Mouse (Mus musculus) heart, postnatal 10 days (tissue): ENCODE results near the gene Gdpd1. TPM values are rescaled to one million over a fixed set of nuclear protein-coding genes. Genes with fewer than 3 reads are reported as not detected.
A peak's percentile ranks its signal among the peaks of the same experiment; 100 is the strongest.

ENCODE experiments used
- DNase-seq, 2 experiments: peaks; one replicate each; pipeline ENCODE4 v3.0.0; 2021
- intact Hi-C: fragments of 180-260 bp; cut with DNase I; formaldehyde crosslinking; loops from one replicate; pipeline ENCODE4 v1.15.1; 2025
- microRNA-seq, 2 experiments: library from miRNA; unstranded; fragments of <30 nt; microRNA quantifications; one replicate each; pipeline ENCODE4 v1.2.0; 2022
- total RNA-seq, 2 experiments: library from RNA; stranded (reverse); gene quantifications; 2 replicates each; pipeline ENCODE4 v1.2.3; 2021

The Gdpd1 gene
- total RNA-seq, 2 experiments from 2014 or later, result 9.7 to 13.2 TPM

GRCm38 (mm10) chr11:86993041-86994037, 80.5 kb downstream of the Gdpd1 start, which contains the start of gene Ypel2:
Ypel2 (minus strand) TSS chr11:86993707.
- intact Hi-C loops, result loop anchor here (2.0 to 10.0 kb wide), 4 partner anchors 29 to 186 kb away; partner anchors contain the start of gene Dhx40
- DNase-seq, result peak; percentile 97 to 99

GRCm38 (mm10) chr11:86992461-86992988, 81.3 kb downstream of the Gdpd1 start:
- intact Hi-C loops, result loop anchor here (2.0 to 10.0 kb wide), 4 partner anchors 28 to 185 kb away; partner anchors contain the start of gene Dhx40
- peak; percentile 35 to 46 for DNase-seq

- DNase-seq, result no peak
- intact Hi-C loops, result loop anchor here (5.0 to 10.0 kb wide), 3 partner anchors 46 to 184 kb away; partner anchors contain the start of gene Dhx40
These were observed 82.6 kb downstream of the Gdpd1 start for GRCm38 (mm10) chr11:86991241-86991640.

- intact Hi-C loops, result loop anchor here (5.0 to 10.0 kb wide), 3 partner anchors 46 to 183 kb away; partner anchors contain the start of gene Dhx40
- DNase-seq, result no peak
These were observed 83.6 kb downstream of the Gdpd1 start for GRCm38 (mm10) chr11:86990309-86990708.

- no peak for DNase-seq
- intact Hi-C loops, result no loop called here
These were observed 88.9 kb downstream of the Gdpd1 start for GRCm38 (mm10) chr11:86984990-86985389.

Small RNA genes lying within 50 kb of the gene (microRNA-seq; reads per million reads assigned to microRNA genes)
- 87.6 to 4,447 reads per million in 2 experiments for gene Mir301

Other genes starting within 250 kb of the Gdpd1 start
- 10 to 100 TPM; 26.1 to 31.3 TPM for gene Ypel2, start 80.4 kb downstream of the Gdpd1 start, total RNA-seq
- gene Smg8, start 12.7 kb upstream of the Gdpd1 start, total RNA-seq, result 10 to 100 TPM; 10.4 to 10.5 TPM
- 1 to 10 TPM; 4.4 TPM for gene Prr11, start 34.6 kb upstream of the Gdpd1 start, total RNA-seq
- gene Ska2, start 35.2 kb upstream of the Gdpd1 start, total RNA-seq, result 10 to 100 TPM; 18.0 to 23.7 TPM
- gene Trim37, start 53.0 kb upstream of the Gdpd1 start, total RNA-seq, result 10 to 100 TPM; 10.5 to 11.4 TPM